Mouse (Mus musculus) megakaryocyte progenitor cell, adult 5-6 weeks (primary cell): ENCODE data around the gene Atl2. TPM values are rescaled to one million over a fixed set of nuclear protein-coding genes. Genes with fewer than 3 reads are reported as not detected.

Experiments
- ATAC-seq: replicated peaks from 2 replicates; pipeline ENCODE4 v1.8.0; 2016; ENCODE audit warnings: mild to moderate bottlenecking, moderate TSS enrichment, inconsistent platforms; ENCODE audit not compliant: poor library complexity
- total RNA-seq, 2 experiments: library from RNA; stranded (forward) in 1 of 2; stranded (reverse) in 1 of 2; fragments of 157-497, 149-512 nt in 1 of 2; fragments of 200-1000 nt in 1 of 2; gene quantifications; 2 replicates each; pipeline versions ENCODE4 v1.2.3 to v1.2.4; 2015 to 2017

Gene Atl2
- total RNA-seq, 2 experiments from 2014 or later, result 31.7 to 43.4 TPM

GRCm38 (mm10) chr17:79825241-79826030, 70.5 kb downstream of the Atl2 start:
- no peak for ATAC-seq

- no peak for ATAC-seq
Measured at GRCm38 (mm10) chr17:79824406-79824805, 71.5 kb downstream of the Atl2 start.

GRCm38 (mm10) chr17:79818884-79819283, 77.0 kb downstream of the Atl2 start:
- no peak for ATAC-seq

- ATAC-seq, result no peak
Measured at GRCm38 (mm10) chr17:79817995-79818394, 77.9 kb downstream of the Atl2 start.

- ATAC-seq, result no peak
Measured at GRCm38 (mm10) chr17:79817551-79817950, 78.4 kb downstream of the Atl2 start.

GRCm38 (mm10) chr17:79816896-79817295, 79.0 kb downstream of the Atl2 start:
- no peak for ATAC-seq

GRCm38 (mm10) chr17:79810421-79810820, 85.5 kb downstream of the Atl2 start:
- ATAC-seq, result no peak

- no peak for ATAC-seq
Measured at GRCm38 (mm10) chr17:79809491-79810316, 86.2 kb downstream of the Atl2 start.

- no peak for ATAC-seq
Measured at GRCm38 (mm10) chr17:79807237-79807930, 88.5 kb downstream of the Atl2 start.

- no peak for ATAC-seq
Measured at GRCm38 (mm10) chr17:79804747-79805146, 91.2 kb downstream of the Atl2 start.

- no peak for ATAC-seq
Measured at GRCm38 (mm10) chr17:79802056-79802455, 93.9 kb downstream of the Atl2 start.

GRCm38 (mm10) chr17:79798831-79799230, 97.1 kb downstream of the Atl2 start:
- no peak for ATAC-seq

Other genes with a start within 250 kb of the Atl2 start
- gene Cyp1b1, start 181.1 kb downstream of the Atl2 start, total RNA-seq (2015), result 0.10 TPM in 1 of 2 replicates, not detected in the other
- gene Cyp1b1, start 181.1 kb downstream of the Atl2 start, total RNA-seq (2017), result 0.07 TPM in 1 of 2 replicates, not detected in the other
- gene Hnrnpll, start 166.2 kb upstream of the Atl2 start, total RNA-seq (2015), result 106 and 109 TPM in 2 replicates
- 55.6 and 61.3 TPM in 2 replicates for gene Hnrnpll, start 166.2 kb upstream of the Atl2 start, total RNA-seq (2017)
- gene Galm, start 231.3 kb upstream of the Atl2 start, total RNA-seq (2015), result 5.9 and 7.6 TPM in 2 replicates
- gene Galm, start 231.3 kb upstream of the Atl2 start, total RNA-seq (2017), result 4.5 and 6.7 TPM in 2 replicates